Mouse (Mus musculus): Measurements from ENCODE around the gene Hist2h2aa2.
"Not testable (repeated sequence)": the region's sequence is repeated elsewhere in the genome, so short reads cannot be mapped to it uniquely, and the experiment has no call there.

The Hist2h2aa2 gene

GRCm38 (mm10) chr3:96239949-96240798, at the start of gene Hist2h2aa2:
Gene Hist2h2aa2 (minus strand): TSS chr3:96240276.
- in situ Hi-C loops (cut with MboI; ENCODE audit: low pct_unique_long_range_greater_than_20kb in 1 of 2, low sequenced_read_pairs in 2 of 2, unreplicated experiment in 1 of 2): not testable (repeated sequence)

- in situ Hi-C loops (cut with MboI; ENCODE audit: low pct_unique_long_range_greater_than_20kb in 1 of 2, low sequenced_read_pairs in 2 of 2, unreplicated experiment in 1 of 2): no loop called here
Measured at GRCm38 (mm10) chr3:96289201-96289600, 49.1 kb upstream of the Hist2h2aa2 start.

- in situ Hi-C loops (cut with MboI; ENCODE audit: low pct_unique_long_range_greater_than_20kb in 1 of 2, low sequenced_read_pairs in 2 of 2, unreplicated experiment in 1 of 2): not testable (repeated sequence)
Measured at GRCm38 (mm10) chr3:96287334-96287733, 47.3 kb upstream of the Hist2h2aa2 start.

- in situ Hi-C loops (cut with MboI; ENCODE audit: low pct_unique_long_range_greater_than_20kb in 1 of 2, low sequenced_read_pairs in 2 of 2, unreplicated experiment in 1 of 2): loop anchor here in 1 of 2 experiments (5.0 kb wide), 1 partner anchor 153 kb away; no protein-coding TSS in a partner anchor
Measured at GRCm38 (mm10) chr3:96284457-96284856, 44.4 kb upstream of the Hist2h2aa2 start.

- in situ Hi-C loops (cut with MboI; ENCODE audit: low pct_unique_long_range_greater_than_20kb in 1 of 2, low sequenced_read_pairs in 2 of 2, unreplicated experiment in 1 of 2): loop anchor here in 1 of 2 experiments (5.0 kb wide), 1 partner anchor 157 kb away; no protein-coding TSS in a partner anchor
Measured at GRCm38 (mm10) chr3:96280660-96281059, 40.6 kb upstream of the Hist2h2aa2 start.

- in situ Hi-C loops (cut with MboI; ENCODE audit: low pct_unique_long_range_greater_than_20kb in 1 of 2, low sequenced_read_pairs in 2 of 2, unreplicated experiment in 1 of 2): no loop called here
Measured at GRCm38 (mm10) chr3:96277800-96278624, 37.9 kb upstream of the Hist2h2aa2 start.

- in situ Hi-C loops (cut with MboI; ENCODE audit: low pct_unique_long_range_greater_than_20kb in 1 of 2, low sequenced_read_pairs in 2 of 2, unreplicated experiment in 1 of 2): no loop called here
Measured at GRCm38 (mm10) chr3:96277428-96277799, 37.3 kb upstream of the Hist2h2aa2 start.

- in situ Hi-C loops (cut with MboI; ENCODE audit: low pct_unique_long_range_greater_than_20kb in 1 of 2, low sequenced_read_pairs in 2 of 2, unreplicated experiment in 1 of 2): no loop called here
Measured at GRCm38 (mm10) chr3:96273591-96274465, 33.8 kb upstream of the Hist2h2aa2 start.

GRCm38 (mm10) chr3:96269511-96270474, 29.7 kb upstream of the Hist2h2aa2 start, which contains the start of gene Hist2h2bb:
Gene Hist2h2bb (plus strand): TSS chr3:96269752.
- in situ Hi-C loops (cut with MboI; ENCODE audit: low pct_unique_long_range_greater_than_20kb in 1 of 2, low sequenced_read_pairs in 2 of 2, unreplicated experiment in 1 of 2): no loop called here

GRCm38 (mm10) chr3:96268776-96269378, 28.8 kb upstream of the Hist2h2aa2 start:
- in situ Hi-C loops (cut with MboI; ENCODE audit: low pct_unique_long_range_greater_than_20kb in 1 of 2, low sequenced_read_pairs in 2 of 2, unreplicated experiment in 1 of 2): not testable (repeated sequence)

- in situ Hi-C loops (cut with MboI; ENCODE audit: low pct_unique_long_range_greater_than_20kb in 1 of 2, low sequenced_read_pairs in 2 of 2, unreplicated experiment in 1 of 2): no loop called here
Measured at GRCm38 (mm10) chr3:96268051-96268775, 28.1 kb upstream of the Hist2h2aa2 start, which contains the start of gene Hist2h3b. Gene Hist2h3b (plus strand): TSS chr3:96268654.

GRCm38 (mm10) chr3:96267541-96267940, 27.5 kb upstream of the Hist2h2aa2 start:
- in situ Hi-C loops (cut with MboI; ENCODE audit: low pct_unique_long_range_greater_than_20kb in 1 of 2, low sequenced_read_pairs in 2 of 2, unreplicated experiment in 1 of 2): no loop called here

GRCm38 (mm10) chr3:96266132-96266710, 26.1 kb upstream of the Hist2h2aa2 start:
- in situ Hi-C loops (cut with MboI; ENCODE audit: low pct_unique_long_range_greater_than_20kb in 1 of 2, low sequenced_read_pairs in 2 of 2, unreplicated experiment in 1 of 2): no loop called here

- in situ Hi-C loops (cut with MboI; ENCODE audit: low pct_unique_long_range_greater_than_20kb in 1 of 2, low sequenced_read_pairs in 2 of 2, unreplicated experiment in 1 of 2): no loop called here
Measured at GRCm38 (mm10) chr3:96264404-96264949, 24.4 kb upstream of the Hist2h2aa2 start.

GRCm38 (mm10) chr3:96263558-96264403, 23.7 kb upstream of the Hist2h2aa2 start:
- in situ Hi-C loops (cut with MboI; ENCODE audit: low pct_unique_long_range_greater_than_20kb in 1 of 2, low sequenced_read_pairs in 2 of 2, unreplicated experiment in 1 of 2): no loop called here
